Mouse (Mus musculus) CD4-positive helper T cell, adult 2 months (primary cell): ENCODE data around the gene Csmd2.

ENCODE experiments used
- DNase-seq: peaks from one replicate; pipeline ENCODE4 v3.0.0-alpha.2; 2012; ENCODE audit warnings: low read depth, missing footprints, low spot score

Gene Csmd2

DNA sequence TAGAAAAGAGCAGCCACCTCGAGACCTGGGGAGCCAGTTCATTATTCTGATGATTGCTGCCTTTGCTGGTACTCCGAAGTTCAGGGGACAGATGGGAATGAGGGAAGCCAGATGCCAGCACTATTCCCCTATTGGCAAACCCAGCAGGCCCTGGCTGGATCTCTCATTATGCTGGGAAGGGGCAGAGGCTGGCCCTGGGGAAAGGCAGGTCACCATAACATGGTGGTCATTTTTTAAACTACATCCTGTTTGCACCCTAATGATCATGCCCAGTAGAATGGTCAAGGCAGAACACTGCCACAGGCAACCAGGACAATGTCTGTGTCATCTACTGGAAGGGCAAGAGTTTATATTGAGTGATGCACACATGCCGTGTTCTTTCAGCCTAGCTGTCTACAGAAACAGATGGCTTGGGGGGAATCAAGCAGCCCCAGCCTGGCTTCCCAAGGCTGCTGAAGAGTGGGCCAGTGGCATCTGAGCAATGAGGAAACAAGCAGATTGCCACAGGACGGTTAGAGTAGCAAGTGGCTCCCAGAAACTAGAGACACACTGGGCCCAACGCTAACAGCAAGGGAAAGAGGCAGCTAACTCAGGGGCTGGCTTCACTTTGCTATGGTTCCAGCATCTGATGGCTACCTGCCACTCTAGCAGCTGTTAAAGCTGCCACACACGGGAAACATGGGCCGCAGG, 424.4 kb downstream of the Csmd2 start:
- DNase-seq, result no peak

DNA sequence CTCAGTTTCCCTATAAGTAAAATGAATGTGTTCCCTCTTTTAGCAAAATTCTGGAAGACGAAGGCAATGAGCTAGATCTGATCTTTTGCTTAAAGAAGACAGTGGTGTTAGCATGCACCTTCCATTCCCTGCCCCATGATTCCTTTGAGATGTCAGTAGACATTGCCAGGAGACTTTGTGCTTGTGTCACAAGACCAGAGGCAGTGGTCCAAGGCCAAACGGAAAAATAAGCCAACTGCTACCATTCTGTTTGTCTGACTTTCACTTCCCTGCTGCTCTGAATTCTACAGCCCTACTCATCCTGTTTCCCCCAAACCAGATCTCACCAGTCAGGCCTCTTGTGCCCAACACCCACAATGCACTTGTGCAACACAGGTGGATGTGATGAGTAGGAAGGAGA, 427.1 kb downstream of the Csmd2 start:
- DNase-seq, result no peak

DNA sequence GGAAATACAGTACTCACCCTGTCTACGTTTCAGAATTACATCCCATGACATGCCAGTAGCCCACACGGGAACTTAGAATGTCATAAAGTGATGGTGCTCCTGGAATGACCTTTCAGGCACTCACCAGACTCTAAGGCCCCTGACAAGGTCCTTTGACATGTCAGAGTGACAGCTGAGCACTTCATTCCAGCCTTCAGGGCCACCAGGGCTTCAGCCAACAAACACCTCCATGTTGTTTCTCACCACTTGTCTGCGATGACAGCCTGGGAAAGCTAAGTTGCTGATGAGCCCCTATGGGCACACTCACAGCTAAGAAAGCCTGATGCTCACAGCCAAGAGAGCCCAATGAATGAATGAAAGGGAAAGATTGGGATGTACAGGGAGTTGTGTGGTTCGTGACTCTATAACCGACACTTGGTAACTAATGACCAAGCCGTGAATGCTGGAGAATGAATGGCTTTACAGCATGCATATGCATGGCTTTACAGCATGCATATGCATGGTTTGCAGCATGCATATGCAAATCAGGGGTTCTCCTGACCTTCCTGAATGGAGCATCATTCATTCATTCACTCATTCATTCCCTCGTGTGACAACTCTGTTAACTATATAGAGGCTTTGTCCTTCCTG, 432.4 kb downstream of the Csmd2 start:
- DNase-seq, result no peak

DNA sequence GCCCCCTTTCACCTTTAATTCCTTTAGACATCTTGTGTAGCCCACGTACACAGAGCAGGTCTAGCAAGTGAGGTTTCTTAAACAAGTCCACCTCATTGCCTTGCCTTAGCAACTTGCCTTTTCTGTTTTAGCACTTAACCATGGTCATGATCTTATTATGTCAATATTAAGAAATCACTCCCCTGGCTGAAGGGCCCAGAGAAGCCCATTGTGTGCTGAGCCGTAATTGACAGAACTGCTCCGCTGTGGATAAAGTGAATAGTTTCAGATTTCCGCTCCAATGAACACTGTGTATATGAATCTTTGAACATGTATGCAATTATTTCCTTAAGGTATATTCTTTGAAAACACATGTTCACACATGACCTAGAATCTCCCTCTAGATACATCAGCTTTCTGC, 434.8 kb downstream of the Csmd2 start:
- no peak for DNase-seq

DNA sequence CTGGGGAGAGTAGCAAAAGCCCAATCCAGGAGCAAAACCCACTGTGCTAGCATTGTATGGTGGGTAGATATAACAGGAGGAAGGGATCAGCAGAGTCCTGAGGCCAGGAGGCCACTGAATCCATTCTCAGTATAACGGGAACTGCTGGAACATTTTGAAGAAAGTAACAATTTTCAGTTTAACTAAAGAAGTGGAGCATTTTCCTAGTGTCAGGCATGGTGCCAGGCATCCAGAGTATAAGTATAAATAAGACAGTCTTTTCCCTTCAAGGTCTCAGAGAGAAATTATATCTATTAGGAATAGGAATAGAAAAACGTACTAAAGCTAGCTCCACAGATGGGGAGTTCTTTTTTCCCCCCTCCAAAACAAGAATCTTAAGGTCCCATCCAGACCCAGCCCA, 437.7 kb downstream of the Csmd2 start:
- no peak for DNase-seq

DNA sequence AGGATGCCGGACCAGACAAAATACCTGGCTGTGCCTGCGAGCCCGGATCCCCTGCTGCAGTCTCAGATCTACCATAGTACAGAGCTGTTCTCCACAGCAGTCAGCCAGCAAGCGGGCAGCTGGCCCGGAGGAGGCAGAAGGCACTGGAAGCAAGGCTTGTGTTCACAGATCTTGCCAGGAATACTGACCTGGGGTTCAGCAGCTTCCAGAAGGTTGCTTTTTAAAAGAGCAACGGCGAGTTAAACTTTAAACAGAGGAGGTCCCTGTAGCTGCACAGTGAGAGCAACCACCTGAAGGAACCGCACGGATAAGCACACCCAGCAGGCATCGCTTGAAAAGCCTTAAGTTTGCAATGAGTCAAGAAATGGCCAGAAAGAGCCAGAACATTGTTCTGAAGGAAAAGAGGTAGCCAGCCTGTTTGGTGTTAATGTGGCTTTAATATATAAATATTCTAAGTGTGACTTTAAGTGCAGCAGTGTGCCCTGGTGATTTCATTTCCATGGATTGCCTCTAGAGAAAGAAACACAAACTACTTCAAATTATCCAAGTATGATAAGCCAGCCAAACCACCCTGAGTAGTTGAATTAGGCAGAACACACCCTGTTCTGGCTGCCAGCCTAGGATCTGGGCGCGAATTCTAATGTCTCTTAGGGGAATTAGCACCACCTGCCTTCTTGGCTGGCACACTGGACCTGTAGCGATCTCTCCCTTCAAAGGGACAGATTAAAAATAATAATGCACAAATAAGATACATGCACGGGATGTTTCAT, 439.8 kb downstream of the Csmd2 start:
- DNase-seq, result no peak

DNA sequence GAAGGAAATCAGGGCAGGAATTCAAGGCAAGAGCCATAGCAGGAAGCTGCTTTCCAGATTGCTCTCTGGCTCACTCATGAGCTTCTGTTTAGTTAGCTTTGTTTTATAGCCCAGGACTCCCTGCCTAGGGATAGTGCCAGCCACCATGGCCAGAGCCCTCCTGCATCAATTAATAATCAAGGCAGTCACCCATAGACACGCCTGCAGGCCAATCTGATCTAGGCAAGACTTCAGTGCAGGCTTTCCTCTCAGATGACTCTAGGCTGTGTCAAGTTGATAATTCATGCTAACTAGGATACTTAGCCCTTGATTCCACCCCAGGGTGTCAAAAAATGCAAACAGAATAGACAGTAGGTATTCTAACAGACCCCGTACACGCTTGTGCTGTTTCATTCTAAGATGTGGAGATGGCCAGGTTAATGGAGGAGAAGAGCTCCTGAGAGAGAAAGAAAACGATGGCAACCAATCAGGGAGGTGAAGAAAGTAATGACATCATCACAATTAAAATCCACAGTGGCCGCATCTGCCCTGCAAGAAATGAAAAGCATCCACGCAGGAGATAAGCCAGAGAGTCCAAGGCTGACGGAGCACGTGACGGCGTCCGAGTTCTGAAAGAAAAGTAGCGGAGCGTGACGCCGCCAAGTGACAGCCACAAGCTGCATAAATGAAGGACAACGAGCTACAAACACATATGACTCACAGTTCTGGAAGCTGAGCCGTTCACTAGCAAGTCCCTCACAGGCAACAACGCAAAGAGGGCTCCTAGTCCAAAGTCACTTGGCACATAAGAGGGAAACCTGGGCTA, 440.8 kb downstream of the Csmd2 start:
- DNase-seq, result no peak

DNA sequence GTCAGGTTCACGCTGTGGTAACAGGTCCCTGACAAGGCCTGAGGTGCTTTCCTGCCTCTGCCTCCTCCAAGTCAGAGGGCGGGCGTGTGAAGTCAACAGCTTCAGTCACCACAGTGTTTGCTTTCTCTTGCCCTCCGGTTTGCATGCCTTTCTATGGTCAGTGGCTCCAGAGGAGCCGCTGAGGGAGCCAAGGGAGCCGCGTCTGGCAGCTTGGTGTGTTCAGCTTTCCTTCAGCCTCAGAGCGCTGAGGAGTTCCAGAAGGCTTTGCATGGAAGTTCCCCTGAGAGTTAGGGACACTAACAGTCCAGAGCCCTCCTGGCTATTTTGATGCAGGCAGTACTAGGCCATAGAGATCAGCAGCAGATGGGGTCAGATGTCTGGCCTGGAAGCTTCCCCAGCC, 441.9 kb downstream of the Csmd2 start:
- DNase-seq, result no peak

DNA sequence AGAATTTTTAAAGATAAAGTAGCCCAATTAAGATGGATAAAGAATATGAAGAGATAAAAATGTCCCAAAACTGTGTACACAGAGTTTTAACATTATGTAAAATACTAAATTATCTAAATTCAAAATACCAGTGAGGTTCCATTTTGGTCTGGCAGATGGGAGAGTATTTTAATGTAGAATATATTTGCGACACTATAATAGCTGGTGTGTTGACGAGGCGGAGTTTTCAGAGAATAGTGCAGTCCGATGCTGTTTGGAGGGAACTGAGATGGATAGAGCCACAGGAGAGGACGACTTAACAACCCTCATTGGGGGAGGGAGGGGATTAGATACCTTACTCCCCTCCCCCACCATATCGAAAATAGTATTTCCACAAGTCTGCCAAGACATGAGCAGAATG, 452.9 kb downstream of the Csmd2 start:
- DNase-seq, result no peak

DNA sequence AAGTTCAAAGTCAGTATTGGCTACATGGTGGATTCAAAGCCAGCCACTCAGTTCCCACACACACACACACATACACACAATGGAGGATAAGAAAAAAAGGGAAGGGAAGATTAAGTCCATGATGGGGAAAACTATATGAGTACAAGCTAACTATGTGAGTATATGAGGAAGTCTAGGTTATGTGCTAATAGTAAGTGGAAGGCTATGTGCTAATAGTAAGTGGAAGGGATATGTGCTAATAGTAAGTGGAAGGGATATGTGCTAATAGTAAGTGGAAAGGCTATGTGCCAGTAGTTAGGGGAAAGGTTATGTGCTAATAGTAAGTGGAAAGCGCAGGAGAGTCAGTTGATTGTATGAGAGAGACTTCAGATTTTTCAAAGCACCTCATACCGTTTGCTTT, 453.6 kb downstream of the Csmd2 start:
- DNase-seq, result no peak

DNA sequence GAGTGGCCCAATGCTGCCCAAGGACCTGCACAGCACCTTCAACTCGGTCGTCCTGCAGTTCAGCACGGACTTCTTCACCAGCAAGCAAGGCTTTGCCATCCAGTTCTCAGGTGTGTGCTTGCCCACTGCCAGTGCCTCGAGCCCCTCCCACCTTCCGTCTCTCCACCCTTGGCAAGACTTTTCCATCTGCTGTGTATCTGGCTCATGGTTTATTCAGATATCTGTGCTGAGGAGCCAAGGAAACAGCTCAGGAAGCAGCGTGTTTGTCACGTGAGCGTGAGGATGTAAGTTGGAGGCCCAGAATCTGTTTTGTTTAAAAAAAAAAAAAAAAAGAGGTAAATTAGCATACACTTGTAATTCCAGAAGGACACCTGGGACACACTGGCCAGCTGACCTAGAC, 455.1 kb downstream of the Csmd2 start:
- no peak for DNase-seq

DNA sequence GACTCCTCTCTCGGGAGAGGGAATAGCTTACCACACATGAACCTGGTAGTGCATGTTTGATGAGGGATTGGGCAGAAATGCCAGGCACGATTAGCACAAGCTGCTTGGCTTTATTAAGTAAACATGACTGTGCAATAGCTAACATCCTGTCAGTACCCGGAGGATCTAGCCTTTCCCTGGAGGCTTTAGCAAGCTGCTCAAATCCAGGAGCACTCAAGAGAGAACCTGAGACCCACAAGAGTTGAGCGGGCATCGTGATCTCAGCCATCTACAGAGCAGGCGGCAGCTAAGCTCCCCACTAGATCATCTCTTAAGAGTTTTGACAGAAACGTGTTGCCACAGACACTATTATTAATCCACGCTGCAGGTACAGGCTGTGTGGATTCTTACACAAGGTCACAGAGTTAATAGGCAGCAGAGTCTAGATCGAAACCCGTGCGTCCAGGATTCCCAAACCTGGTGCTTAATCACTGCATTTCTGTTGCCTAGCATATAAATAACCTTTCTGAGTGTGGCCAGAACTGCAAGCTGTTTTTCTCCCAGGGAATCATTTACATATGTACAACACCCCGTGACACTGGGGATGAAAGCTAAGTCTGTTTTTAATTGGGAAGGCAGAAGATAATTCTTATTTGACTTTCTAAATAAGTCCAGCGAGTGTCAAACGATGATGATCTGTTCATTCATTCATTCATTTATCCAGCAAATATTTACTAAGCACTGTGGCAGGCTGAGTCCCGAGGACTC, 458.0 kb downstream of the Csmd2 start:
- no peak for DNase-seq

DNA sequence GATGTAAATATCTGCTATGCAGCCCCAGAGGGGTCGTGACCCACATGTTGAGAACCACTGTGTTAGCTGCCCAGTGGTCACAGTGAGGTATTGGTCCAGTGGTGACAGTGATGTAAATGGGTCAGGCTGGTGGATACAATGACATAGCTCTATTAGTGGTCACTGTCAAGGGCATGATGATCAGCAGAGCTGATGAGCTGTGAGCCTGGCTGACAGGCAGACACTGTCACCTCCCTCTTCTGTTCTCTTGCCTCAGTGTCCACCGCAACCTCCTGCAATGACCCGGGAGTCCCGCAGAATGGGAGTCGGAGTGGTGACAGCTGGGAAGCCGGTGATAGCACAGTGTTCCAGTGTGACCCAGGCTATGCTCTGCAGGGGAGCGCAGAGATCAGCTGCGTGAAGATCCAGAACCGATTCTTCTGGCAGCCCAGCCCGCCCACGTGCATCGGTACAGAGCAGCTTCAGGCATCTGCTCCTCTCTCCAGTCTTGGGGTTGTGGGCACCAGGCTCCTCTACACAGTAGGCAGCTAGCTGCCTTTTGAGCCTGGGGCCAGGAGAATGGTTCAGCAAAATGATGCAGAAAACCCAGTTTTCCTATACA, 461.3 kb downstream of the Csmd2 start:
- no peak for DNase-seq

DNA sequence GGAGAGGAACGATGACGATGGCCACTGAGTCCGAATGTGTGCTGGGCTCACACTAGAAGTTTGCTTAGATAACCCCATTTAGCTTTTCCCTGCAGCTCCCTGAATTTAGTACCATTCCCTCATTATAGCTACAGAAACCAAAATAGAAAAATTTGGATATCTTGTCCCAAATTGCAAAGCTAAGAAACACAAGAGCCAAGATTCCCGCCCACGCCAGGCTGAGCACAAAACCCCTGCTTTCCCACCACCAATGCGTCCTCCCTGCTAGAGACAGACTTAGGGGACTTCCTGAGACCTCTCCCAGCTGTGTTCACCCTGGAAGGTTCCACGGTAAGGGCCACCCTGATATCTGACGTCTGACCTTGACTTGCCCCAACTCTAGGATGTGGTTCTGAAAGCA, 462.5 kb downstream of the Csmd2 start:
- no peak for DNase-seq

DNA sequence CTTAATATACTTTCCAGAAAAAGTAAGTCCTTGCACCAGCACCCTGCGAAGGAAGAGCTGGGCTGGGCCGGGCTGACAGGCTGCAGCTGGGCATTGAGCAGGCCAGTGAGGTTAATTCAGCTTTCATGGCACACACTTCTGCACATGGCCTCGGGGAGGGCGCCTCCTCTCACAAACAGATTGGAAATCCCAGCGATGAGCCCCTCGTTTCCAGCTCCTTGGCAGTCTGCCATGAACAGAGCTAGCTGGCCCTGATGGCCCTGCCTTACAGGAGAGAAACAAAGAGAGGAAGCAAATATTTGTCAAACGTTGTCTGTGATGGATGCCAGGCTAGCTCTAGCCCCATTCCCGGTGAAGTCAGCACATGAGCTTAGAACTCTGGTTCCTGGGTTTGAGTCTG, 463.3 kb downstream of the Csmd2 start:
- DNase-seq, result no peak

DNA sequence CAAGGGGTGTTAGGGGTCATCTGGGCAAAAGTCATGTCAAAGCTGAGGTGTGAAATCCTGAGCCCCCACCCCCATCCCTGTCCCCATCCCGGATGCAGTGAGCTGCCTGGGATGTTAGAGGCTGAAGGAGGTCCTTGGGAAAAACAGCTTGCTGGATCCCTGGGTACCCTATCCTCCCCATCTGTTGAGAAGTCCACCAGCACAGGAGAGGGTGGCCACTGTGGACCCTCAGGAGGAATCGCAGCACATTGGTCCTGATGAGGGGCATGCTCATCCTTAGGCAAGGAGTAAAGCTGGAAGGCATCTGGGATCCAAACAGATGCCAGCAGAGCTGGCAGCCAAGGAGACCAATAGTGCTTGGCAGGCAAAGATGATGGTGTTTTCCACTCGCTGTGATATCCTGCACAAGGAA, 463.7 kb downstream of the Csmd2 start:
- DNase-seq, result no peak

DNA sequence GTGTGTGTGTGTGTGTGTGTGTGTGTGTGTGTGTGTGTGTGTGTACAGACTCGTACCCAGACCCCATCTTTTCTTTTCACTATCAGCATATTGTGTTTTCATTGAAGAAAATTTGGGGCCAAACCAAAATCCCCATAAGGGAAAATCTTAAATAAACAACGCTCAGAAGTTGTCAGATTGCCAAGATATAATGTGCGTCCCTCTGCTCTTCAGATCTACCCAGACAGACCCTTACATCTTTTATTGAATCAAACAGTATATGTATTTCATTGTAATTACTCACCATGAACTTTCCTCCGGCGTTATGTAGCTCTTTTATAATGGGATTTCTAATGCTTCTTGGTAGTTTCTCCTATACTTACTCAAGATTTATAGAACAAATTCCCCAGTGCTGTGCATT, 479.1 kb downstream of the Csmd2 start:
- no peak for DNase-seq

DNA sequence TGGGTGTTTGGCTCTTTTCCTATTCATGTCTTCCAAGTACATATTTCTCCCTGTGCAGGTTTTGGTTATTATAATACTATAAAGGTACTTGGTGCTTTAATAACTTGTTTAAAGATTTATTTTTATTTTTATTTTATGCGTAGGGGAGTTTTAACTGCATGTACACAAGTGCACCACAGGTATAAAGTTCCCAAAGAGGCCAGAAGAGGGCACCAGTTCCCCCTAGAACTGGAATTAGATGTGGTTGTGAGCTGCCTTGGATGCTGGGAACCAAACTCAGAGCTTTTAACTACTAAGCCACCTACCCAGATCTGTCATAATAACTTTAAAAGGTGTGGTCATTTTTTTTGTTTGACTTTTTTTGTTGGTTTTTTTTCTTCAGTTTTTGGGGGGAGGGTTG, 480.4 kb downstream of the Csmd2 start:
- no peak for DNase-seq

DNA sequence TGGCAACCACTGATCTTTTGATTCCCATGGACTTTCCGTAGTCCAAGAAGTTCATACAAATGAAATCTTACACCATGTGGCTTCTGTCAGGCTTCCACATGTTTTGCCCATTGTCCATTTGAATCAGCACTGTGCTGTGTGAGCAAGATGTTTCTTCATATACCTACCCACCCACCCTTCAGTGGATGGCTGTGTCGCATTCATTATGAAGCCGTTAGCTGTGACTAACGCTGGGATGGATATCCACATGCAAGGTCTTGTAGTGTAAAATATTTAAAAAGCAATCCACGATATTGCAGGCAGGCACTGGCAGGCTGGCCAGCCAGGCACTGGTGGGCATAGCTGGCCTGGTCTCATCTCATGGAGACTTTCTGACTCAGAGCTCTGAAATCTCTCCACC, 488.6 kb downstream of the Csmd2 start:
- DNase-seq, result no peak

DNA sequence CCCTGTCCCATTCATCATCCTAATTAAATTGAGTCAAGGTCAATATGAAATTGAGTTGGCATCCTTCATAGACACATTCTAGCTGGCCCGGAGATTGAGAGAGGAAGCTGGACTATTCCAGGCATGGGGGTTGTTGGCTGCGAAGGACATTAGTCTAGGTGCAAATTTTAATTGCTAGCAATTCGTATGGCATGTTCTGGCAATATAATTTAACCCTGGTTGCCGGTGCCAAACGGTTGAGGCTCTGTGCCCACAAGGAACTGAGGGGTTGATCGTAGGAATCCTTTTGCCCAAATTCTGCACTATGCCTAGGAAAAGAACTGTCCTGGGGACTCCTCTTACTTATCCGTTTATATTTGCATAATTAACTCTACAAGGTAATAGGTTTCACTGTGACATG, 496.2 kb downstream of the Csmd2 start:
- DNase-seq, result no peak

DNA sequence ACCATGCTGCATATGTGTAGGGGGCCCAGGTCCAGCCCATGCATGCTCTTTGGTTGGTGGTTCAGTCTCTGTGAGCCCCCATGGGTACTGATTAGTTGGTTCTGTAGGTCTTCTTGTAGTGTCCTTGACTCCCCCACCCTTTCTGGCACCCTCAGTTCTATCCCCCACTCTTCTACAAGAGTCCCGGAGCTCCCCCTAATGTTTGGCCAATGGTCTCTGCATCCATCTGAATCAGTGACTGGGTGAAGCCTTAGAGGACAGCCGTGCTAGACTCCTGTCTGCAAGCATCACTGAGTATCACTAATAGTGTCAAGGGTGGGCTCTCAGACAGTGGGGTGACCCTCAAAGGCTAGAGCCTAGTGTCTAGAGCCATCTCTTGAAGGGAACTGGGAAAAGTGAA, 497.0 kb downstream of the Csmd2 start:
- DNase-seq, result no peak
